Mouse (Mus musculus) myocyte (in vitro differentiated cells): ENCODE results near the gene Vldlr.

Experiments
- CEBPB ChIP-seq: IDR thresholded peaks from 2 replicates; pipeline ENCODE4 v1.6.1; 2011; ENCODE audit warnings: mild to moderate bottlenecking, moderate library complexity; ENCODE audit not compliant: poor library complexity, insufficient read depth, severe bottlenecking
- E2F4 ChIP-seq: IDR thresholded peaks from one replicate; pipeline ENCODE4 v1.6.1; 2011; ENCODE audit warnings: mild to moderate bottlenecking, control low read depth, moderate library complexity; ENCODE audit not compliant: insufficient read depth
- MAX ChIP-seq: IDR thresholded peaks from one replicate; pipeline ENCODE4 v1.6.1; 2011; ENCODE audit warnings: low read depth, mild to moderate bottlenecking, control low read depth
- MYOG ChIP-seq, 3 experiments: IDR thresholded peaks; one replicate each; pipeline ENCODE4 v1.6.1; 2011; ENCODE audit warnings: control low read depth in 2 of 3, low read depth in 2 of 3, mild to moderate bottlenecking in 2 of 3; ENCODE audit not compliant: insufficient read length in 2 of 3, control insufficient read depth in 1 of 3, insufficient read depth in 1 of 3
- POLR2A ChIP-seq: IDR thresholded peaks from one replicate; pipeline ENCODE4 v1.6.1; 2011; ENCODE audit warnings: low read depth, mild to moderate bottlenecking, control low read depth, moderate library complexity; ENCODE audit not compliant: insufficient read length
- POLR2AphosphoS2 ChIP-seq: IDR thresholded peaks from one replicate; pipeline ENCODE4 v1.6.1; 2011; ENCODE audit warnings: low read depth, control low read depth; ENCODE audit not compliant: insufficient read length
- SRF ChIP-seq: IDR thresholded peaks from one replicate; pipeline ENCODE4 v1.6.1; 2011; ENCODE audit warnings: low read depth; ENCODE audit not compliant: control insufficient read depth, insufficient read length
- TCF12 ChIP-seq: IDR thresholded peaks from one replicate; pipeline ENCODE4 v1.6.1; 2011; ENCODE audit warnings: mild to moderate bottlenecking, control low read depth; ENCODE audit not compliant: poor library complexity, insufficient read depth, severe bottlenecking
- TCF3 ChIP-seq: IDR thresholded peaks from one replicate; pipeline ENCODE4 v1.6.1; 2011; ENCODE audit warnings: low read depth, control low read depth; ENCODE audit not compliant: insufficient read length
- USF1 ChIP-seq: IDR thresholded peaks from one replicate; pipeline ENCODE4 v1.6.1; 2011; ENCODE audit warnings: low read depth, mild to moderate bottlenecking, control low read depth, moderate library complexity

GRCm38 (mm10) chr19:27233386-27233785, 17.1 kb downstream of the Vldlr start:
- no peak for TF ChIP-seq POLR2A
- no peak for TF ChIP-seq MYOG (IDR thresholded peaks at IDR 0.05; ENCODE audit: control insufficient read depth in 1 of 3, insufficient read depth in 1 of 3, insufficient read length in 2 of 3, low read depth in 2 of 3)
- no peak for TF ChIP-seq TCF12
- TF ChIP-seq USF1, result no peak
- no peak for TF ChIP-seq MAX
- no peak for TF ChIP-seq E2F4
- TF ChIP-seq POLR2AphosphoS2, result no peak
- no peak for TF ChIP-seq TCF3
- TF ChIP-seq SRF, result no peak
- no peak for TF ChIP-seq CEBPB
